Mouse (Mus musculus): ENCODE measurements around the gene Itgb7.
A peak's percentile ranks its signal among the peaks of the same experiment; 100 is the strongest.

Gene Itgb7

DNA sequence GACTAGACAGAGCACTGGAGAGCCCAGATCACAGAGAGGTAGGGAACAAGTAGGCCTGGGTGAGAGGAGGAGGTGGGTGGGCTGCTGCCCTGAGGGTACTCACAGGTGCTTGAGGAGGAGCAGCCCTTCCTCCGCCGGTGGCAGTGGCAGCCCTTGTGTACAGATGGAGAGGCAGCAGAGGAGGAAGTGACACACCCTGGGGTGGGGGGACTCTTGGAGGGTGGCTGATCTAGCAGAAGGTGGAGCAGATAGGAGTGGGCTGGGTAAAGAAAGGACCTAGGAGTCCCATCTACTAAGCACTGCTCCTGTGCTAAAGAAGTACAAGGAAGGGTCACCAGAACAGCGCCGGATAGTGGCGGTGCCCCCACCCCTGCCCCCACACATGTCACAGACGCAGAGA lies at the start of gene Itgb7:
Itgb7 (minus strand) TSS at position 197 of the 400 bp plus-strand sequence.
- DNase-seq (ENCODE audit: low spot score), result no peak

DNA sequence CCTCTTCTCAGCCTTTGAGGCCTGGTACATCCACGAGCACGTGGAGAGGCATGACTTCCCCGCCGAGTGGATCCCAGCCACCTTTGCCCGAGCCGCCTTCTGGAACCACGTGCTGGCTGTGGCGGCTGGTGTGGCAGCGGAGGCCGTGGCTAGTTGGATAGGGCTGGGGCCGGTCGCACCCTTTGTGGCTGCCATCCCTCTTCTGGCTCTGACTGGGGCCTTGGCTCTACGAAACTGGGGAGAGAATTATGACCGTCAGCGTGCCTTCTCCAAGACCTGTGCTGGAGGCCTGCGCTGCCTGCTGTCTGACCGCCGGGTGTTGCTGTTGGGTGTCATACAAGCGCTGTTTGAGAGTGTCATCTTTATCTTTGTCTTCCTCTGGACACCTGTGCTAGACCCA lies 48.9 kb upstream of the Itgb7 start:
- DNase-seq (ENCODE audit: low spot score), result no peak

DNA sequence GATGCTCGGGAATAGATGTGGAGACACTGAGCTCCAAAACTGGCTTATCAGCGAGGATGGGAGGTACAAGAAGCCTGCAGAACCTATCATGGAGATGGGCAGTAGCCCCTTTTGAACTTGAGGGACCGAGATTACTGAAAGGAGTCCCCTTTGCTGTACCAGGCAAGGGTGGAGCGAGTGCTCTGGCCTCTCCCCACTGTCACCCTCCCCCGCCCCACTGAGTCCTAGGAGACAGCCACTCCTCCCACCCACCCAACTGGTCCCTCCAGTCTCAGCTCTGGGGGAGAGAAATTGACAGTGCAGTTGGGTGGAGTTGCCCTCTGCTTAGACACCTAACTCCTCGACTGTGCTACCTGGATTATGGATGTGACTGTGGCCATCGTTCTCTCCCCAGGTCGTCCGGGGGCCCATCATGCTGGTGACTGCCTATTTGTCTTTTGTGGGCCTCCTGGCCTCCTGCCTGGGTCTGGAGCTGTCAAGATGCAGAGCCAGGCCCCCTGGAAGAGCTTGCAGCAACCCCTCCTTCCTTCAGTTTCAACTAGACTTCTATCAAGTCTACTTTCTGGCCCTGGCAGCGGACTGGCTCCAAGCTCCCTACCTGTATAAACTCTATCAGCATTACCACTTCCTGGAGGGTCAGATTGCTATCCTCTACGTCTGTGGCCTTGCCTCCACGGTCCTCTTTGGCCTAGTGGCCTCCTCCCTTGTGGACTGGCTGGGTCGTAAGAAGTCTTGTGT lies 48.2 kb upstream of the Itgb7 start:
- no peak for DNase-seq (ENCODE audit: low spot score)

DNA sequence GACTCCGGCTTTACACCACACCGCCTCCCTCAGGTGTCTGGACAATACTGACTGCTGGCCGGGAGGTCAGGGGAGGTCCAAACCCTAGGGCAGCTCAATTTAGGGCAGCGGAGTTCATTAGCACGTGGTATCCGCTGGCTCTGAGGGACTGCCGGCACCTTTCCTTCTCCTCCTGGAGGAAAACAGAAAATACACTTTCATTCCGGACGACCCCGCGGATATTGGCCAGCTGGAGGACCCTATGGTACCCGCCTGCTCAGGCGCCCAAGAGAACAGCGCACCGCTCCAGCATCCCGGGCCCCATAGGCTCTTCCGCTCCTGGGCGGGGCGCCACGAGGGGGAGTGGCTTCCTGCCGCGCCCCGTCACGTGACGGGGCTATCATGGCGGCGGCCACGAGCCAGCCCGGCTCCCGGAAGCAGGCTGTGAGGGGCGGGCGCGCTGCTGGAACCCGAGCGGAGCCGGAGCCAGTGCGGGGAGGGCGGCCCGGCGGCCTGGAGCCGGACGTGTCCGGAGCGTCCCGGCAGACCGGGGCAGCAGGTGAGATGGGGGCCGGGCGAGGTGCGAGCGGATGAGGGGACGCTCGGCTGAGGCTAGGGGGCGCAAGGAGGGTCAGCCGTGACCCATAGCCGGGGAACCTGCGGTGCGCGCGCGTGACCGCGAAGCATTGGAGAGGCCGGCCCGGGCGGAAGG lies 47.5 kb upstream of the Itgb7 start, which contains the start of gene Mfsd5:
Mfsd5 (plus strand) TSS at position 363 of the 691 bp plus-strand sequence.
- DNase-seq (ENCODE audit: low spot score), result peak; percentile 73

DNA sequence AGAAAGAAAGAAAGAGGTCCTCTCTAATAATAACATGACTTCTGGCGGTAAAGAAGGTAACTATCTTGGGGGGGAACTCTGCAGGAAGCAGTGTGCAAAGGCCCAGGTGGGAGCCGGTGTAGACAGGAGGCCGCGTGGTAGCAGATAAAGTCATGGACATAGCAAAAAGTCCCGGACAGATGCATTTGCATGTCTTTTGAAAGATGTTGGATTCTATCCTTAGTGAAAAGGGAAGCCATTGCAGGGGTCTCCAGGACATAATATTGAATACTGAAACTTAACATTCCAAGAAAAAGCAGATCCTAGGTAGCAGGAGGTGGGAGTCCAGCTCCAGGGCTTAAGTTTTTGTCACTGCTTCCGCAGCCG lies 47.0 kb upstream of the Itgb7 start:
- DNase-seq (ENCODE audit: low spot score), result no peak

DNA sequence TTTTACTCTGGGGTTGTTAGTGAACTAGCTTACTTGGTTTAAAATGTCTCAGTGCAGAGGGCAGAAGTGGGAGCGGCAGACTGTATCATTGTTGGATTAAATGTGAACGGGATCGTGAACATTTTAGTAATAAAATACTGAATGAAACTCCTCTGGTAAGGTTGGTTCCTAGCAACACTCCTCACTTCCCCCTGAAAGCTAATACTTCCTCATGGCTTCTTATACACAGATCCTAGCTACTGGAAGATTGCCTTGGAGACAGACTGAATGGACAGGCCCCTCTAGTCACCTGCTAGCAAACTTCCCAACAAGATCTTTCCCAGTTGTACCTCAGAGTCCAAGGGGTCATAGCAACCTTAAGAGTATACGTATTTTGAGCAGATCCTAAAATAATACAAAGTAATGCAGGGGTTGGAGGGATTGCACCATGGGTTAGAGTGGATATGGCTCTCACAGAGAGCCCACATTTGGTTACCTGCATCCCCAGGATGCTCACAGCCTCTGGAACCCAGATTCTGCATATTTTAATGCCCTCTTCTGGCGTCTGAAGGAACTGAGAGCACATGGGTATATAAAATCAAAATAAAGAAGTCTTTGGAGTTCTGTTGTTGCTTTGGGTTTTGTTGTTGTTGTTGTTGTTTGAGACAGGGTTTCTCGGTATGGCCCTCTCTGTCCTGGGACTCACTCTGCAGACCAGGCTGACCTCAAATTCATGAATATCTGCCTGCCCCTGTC lies 42.4 kb upstream of the Itgb7 start:
- no peak for DNase-seq (ENCODE audit: low spot score)

DNA sequence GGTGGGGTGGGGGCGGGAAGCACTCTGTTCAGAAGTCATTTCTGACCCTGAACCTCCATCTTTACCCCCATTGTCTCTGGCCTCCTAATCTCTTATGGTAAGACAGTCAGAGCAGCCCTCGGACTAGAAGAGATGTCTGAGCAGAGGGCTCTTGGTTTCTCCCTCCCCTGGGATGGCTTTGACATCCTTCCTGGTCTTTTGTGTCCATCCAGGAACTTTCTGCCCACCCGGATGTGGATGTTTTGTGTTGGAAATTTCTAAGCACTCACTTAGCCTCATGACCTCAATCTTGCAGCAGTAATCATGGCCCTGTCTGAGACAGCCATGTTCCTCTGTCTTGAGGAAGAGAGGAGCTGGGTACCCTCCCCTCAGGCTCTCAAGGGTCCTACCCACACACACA lies 39.7 kb upstream of the Itgb7 start:
- DNase-seq (ENCODE audit: low spot score), result no peak

DNA sequence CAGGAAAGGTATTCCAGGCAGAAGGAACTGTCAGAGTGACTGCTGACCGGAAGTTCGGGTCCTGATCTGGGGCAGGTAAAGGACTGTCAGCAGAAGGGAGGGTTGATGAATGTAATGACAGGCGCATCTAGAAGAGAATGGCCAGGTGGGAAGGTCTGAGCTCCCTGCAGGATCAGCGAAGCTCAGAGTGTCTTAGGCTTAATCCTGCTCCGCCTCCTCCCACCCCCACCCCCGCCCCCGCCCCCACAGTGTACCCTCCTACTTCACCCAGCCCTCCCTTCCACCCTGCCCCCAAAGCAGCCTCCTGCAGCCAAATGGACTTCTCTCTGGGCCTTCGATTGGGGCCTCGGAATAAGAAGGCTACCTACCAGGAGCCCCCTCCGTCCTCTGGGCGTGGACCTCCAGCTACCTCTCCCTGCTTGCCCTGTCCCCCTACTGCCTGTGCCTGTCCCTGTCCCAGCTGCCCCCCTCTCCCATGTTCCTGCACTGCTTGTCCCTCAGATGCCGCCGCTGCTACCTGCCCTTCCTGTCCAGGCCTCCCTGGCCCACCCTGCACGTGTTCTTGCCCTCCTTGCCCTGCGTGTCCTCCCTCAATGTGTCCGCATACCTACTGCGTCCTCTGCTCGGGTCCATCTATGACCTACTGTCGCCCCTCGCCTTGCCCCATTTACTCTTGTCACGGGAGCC lies 38.7 kb upstream of the Itgb7 start, which contains the start of gene Gm9918:
Gm9918 (plus strand) TSS at position 290 of the 687 bp plus-strand sequence.
- DNase-seq (ENCODE audit: low spot score), result no peak

DNA sequence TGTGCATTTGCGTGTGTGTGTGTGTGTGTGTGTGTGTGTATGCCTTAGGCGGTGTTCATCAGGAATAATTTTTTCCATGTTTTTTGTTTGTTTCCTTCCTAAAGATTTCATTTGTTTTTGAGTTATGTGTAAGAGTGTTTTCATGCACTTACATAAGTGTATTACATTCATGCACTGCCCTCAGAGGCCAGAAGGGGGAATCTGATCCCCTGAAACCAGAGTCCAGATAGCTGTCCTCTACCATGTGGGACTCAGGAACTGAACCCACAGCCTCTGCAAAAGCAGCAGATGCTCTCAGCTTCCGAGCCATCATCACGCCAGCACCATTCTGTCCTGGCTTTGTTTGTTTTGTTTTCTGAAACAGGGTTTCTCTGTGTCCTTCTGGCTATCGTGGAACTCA lies 33.8 kb upstream of the Itgb7 start:
- DNase-seq (ENCODE audit: low spot score), result no peak

DNA sequence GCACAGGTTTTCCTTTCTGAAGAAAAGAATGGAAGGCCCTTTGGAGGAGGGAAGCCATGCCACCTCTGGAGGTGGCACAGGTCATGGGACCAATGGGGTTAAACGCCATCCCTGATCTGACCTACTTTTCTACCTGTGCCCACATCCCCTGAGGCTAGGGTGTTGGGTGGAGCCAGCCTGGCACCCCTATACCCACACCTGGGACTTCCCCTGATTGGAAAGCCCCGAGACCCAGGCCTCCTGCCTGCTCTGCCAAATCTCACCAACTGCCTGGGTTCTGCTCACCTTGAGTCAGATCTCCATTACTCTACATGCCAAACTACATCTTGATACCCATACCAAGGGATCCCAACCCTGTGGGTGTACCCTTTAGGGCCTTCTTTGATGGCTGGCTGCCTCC lies 31.3 kb upstream of the Itgb7 start:
- DNase-seq (ENCODE audit: low spot score), result no peak

DNA sequence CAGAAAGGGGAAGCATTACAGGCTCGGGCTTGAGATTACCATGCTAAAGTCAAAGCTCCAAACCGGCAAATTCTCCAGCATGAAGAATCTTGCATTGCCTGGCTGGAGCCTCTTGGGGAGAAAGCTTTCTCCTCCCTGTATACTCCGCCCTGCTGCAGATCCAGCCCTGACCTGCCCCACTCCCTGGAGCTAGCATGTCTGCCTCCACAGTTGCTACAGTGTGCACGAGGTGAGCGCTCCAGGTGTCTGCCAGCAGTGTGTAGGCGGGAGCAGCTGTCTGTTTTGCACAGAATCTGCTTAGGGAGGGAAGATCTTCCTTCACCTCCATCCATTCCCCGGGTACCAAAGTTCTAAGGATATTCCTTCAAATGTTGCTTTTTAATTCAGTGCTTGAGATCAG lies 30.8 kb upstream of the Itgb7 start:
- DNase-seq (ENCODE audit: low spot score), result no peak

DNA sequence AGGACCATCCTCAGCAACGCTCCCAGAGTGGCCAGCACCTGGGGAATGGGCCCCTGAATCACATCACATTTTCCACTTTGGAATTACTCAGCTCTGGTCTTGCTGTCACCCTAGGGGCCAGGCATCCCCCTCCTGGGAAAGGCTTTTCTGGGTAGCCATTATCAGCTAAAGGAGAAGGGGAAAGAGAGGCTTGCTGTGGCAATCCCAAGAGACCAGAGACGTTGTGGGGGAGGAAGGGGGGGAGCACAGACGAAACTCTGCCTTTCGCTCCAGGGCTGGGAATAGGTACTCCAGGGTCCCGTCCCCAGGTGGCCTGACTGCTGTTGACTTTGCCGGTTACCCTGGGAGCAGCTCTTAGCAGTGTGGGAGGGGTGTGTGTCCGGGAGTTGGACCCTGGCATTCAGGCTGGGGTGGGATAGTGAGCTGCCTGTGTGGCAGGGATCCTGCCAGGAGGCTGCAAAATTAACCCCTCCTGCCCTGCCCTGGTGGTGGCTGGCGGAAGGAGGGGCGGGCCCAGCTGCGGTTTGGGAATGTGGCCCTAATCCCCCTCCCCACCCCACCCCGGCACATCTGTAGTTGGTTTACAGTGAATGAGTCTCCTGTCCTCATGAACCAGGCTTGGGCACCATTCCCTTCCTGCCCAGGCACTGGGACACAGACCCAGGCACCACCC lies 27.0 kb upstream of the Itgb7 start:
- DNase-seq (ENCODE audit: low spot score), result no peak

DNA sequence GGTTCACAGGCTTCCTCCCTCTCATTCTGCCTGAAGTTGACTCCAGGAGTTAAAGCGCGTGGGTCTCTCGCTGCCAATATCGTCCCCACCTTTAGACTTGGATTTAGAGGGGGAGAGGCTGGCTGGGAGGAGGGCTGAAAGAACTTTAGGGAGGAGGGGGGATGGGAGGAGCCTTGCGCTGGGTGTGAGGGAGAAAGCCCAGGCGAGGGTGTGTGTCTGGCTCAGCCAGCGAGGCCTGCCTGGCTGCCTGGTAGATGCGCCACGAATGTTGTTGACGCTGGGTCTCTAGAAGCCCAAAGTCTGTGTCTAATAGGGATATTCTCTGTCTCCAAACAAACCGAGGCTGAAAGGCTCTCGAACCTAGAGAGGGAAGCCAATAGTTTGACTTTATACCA lies 26.3 kb upstream of the Itgb7 start:
- no peak for DNase-seq (ENCODE audit: low spot score)

DNA sequence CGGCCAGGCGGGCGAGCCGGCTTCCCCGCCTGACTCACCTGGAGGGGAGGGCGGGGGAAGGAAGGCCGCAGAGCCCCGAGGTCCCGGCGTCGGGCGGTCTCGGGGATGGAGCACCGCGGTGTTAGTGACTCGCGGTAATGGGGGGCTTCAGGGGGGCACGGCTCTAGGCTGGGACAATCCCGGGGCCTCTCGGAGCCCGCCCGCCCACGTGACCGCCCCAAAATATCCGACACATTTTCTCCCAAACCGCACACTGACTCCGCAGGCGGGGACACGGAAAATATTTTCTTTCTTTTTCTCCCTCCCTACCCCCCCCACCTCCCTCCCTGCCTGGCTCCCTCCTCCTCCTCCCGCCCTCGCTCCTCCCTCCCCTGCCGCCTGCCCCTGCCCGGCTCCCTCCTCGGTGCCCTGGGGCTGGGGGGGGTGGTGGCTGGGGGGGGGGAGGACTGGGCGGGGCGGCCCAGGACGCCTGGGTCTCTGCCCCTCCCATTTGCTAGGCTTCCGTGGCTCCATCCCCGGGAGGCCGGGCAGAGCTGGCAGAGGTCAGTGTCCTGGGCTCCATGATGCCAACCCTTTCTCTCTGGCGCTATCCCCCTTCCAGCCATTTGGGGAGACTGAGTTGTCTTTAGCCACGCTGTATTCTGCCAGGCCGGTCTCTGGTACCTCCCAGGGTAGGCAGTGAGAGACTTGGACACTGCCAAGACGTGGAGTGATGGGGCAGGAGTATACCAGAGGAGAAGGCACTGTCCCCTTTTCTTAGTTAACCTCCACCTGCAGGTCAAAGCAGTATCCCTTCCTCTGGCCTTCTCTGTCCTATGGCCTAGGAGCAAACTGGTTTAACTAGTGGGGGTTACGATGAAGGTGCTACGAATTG lies 25.7 kb upstream of the Itgb7 start, which contains the start of gene Rarg:
Rarg (minus strand) TSS at position 316 of the 874 bp plus-strand sequence.
- DNase-seq (ENCODE audit: low spot score), result no peak

DNA sequence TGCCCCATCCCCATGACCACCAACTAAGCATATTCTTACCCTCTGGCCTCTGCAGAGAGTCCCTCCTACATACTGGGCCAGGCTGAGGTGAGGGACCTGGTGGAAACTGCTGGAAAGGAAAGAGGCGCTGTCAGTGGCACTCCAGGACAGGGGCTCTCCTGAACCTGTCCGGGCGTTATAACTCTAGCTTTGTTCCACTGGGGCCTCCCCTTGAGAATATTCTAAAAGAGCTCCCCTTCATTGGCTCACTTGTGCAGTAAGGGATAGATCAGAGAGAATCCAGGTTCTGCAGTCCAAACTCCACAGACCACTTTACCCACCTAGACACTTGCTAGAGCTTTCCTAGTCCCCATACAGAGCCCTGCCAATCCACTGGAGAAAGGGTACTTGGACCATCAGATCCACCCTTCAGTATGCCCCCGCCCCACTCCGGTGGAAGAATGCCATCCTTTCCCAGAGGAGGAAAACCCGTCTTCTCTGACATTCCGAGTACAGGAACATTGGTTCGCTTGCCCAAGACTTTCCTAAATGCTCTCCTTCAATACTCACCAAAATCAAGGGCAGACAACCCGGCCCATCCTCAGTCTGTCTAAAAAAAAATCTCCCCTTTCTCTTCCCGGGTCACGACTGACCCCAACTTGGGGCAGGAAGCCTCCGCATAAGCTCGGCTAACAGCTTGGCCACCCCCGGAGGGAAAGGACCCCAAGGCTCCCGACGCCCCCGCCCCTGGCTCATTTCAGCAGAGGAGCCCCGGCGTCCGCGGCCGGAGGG lies 24.9 kb upstream of the Itgb7 start:
- DNase-seq (ENCODE audit: low spot score), result no peak

DNA sequence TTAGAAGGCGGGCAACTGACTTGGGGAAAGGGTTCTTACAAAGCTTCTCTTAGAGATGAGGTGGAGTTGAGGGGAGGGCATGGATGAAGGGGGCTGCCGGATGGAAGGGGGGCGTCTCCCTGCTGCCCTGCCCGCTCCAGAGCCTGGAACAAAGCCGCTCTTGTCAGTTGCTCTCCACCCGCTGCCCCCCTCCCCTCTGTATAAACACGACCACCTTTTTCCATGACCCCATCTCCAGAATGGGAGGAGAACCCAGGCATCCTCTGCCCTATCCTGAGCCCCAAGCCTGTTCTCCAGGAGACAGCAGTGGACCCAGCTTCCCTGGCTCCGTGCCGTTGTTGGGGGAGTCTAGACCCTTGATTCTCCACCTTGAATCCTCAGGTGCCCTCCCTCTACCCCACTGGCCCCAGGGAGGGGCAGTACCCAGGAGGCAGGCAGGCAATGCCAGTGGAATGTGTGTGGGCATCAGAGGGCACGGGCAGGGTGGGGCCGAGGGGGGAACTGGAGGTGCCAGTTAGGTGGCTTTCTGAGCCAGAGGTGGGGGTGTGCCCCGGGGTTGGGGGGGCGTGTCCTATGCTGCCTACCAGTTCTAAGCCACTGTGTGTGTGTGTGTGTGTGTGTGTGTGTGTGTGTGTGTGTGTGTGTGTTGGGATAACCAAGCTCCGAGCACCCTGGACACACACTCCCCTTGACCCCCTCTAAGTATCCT lies 24.0 kb upstream of the Itgb7 start:
- DNase-seq (ENCODE audit: low spot score), result no peak

DNA sequence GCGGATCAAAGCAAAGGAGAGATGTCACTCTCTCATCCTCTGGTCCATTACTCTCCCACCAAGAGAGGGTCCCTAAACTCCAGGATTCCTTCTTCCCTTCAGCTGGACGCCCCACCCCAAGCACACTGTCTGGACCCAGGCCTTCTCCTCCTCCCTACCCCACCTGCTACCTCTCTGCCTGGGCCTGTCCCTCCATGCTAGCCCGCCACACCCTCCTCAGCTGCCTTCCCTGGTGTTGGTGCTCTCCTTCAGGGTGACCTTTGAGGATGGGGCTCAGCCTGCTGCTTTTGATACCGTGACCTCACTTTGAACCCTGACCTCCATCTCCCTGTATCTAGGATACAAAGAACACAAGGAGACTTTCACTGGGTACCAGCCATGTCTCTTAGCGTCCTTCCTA lies 18.8 kb upstream of the Itgb7 start:
- no peak for DNase-seq (ENCODE audit: low spot score)

DNA sequence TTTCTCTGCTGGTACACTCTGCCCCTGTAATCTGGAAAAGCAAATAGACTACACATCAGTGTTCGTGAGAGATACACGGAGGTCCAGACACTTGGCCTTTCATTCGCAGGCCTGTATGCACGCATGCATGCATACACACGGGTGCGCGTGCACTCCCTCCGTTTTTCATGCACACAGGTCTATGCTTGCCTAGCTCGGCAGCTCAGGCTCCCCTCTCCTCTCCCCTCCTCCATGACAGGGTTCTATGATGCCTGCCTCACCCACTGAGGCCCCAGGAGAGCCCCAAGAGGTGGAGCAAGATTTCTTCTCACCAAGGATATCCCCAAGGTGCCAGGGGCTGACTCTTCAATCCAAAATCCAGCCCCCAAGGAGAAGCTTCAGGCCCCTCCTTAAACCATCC lies 18.2 kb upstream of the Itgb7 start:
- no peak for DNase-seq (ENCODE audit: low spot score)

DNA sequence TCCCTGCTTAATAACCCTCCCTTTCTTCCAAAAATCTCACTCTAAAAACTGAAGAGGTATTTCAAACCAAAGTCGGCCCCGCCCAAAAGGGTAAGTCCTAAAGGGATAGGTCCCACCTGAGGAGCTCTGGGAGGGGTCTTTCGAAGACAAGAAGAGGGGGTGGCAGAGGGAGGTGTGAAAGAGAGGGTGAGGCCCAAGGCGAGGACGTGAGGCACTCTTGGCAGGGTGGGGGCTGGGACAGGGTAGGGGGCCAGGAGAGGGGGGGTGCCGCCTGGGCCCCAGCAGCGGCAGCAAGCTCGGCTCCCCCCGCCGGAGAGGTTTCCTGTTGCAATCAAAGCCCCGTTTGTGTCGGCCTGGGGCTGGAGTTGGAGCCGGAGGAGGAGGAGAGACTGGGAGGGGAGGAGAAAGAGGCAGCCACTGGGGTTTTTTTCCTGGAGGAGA lies 17.5 kb upstream of the Itgb7 start:
- DNase-seq (ENCODE audit: low spot score), result no peak
